Mouse (Mus musculus): ENCODE measurements around the gene Lsg1.

The Lsg1 gene

DNA sequence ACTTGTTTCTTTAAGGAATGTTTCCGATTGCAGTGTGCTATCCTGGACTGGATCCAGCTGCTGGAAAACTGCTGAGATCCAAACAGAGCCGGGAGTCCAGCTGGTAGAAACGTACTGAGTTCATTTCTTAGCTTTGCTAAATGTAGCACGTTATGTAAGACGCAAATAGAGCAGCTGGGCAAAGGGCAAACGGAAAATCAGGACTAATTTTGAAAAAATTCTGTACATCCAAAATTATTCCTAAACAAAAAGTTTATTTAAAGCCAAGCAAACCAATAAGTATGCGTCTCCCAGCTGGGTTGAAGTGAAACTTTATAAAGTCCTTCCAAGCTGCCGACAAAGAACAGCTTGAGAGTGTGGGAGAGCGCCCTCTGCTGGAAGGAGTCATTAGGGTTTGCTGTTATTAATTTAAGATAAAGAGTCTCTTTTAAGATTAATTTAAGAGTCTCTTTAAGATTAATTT, 67.0 kb downstream of the Lsg1 start:
- peak; percentile 54 to 72 for DNase-seq (ENCODE audit: low spot score in 2 of 2)

DNA sequence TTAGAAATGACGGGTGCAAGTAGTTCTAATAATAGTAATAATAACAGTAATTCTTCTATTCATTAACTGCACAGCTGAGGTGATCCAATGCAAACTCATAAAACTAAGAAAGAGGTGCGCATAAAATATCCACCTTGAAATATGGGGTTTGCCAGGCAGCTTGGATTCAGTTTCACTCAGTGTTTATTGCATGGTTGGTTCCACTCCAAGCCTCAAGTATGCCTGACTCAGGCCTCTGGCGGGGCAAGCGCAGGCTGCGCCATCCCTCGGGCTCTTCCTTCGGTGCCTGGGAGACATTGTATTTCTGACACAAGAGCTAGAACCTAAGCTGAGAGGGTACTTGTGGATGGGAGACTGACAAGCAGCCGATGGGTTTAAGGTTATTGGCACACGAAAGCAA, 68.8 kb downstream of the Lsg1 start:
- DNase-seq (ENCODE audit: low spot score in 2 of 2): no peak

DNA sequence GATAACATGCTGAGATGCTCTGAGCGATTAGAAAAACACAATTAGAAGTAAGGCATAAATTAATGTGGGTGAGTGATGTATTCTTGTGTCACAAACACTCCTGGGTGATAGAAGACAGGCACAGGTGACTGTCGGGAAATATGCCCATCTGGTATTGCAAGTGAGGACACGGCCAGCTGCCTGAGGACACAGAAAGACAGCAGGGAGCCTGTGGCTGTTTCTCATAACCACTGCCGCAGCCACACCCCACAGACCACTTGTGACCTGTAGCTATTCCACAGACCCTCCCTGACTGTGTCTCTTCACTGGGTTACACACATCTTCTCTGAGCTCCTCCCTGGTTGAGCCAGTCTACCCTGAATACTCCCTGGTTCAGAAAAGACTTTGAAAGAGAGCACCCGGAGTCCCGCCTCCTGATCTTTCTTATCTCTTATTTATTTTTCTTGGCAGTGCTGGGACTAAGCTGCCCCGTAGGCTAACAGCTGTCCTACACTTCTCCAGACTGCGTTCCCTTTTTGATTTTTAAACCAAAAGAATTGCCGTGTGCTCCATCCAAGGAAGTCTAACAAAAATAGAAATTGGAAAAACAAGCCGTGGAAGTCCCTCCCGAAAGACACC, 69.6 kb downstream of the Lsg1 start:
- no peak for DNase-seq (ENCODE audit: low spot score in 2 of 2)

DNA sequence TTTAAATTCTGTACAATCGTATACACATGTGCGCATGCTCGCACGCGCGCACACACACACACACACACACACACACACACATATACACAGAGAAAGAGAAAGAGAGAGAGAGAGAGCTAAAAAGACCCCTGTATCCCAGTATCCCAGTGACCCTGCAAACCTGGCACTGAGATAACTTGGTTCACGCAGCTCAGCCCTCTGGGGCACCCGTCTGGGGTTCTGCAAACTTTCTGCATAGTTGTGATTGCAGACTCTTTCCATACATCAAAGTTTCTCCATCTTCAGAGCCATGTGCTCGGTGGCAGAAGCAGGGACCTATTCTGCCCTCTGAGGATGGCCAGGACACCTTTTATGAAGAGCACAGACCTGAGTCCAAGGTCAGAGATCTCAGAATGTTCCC, 70.4 kb downstream of the Lsg1 start:
- DNase-seq (ENCODE audit: low spot score in 2 of 2): no peak

DNA sequence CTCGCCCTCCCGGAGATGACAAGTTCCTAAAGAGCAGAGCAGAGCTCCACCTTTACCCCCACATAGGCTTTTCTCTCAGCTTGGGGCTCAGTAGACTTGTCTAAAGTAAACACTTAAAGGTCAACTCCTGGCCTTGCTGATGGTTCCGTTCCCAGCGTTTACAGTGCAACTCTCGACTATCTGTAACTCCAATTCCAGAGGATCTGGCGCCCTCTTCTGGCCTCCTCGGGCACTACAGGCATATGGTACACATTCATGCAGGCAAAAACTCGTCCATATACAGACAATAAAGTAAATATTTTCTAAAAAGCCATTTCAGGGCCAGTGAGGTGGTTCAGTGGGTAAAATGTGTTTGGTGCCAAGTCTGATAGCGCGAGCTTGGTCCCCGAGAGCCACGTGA, 72.0 kb downstream of the Lsg1 start:
- DNase-seq (ENCODE audit: low spot score in 2 of 2): no peak

DNA sequence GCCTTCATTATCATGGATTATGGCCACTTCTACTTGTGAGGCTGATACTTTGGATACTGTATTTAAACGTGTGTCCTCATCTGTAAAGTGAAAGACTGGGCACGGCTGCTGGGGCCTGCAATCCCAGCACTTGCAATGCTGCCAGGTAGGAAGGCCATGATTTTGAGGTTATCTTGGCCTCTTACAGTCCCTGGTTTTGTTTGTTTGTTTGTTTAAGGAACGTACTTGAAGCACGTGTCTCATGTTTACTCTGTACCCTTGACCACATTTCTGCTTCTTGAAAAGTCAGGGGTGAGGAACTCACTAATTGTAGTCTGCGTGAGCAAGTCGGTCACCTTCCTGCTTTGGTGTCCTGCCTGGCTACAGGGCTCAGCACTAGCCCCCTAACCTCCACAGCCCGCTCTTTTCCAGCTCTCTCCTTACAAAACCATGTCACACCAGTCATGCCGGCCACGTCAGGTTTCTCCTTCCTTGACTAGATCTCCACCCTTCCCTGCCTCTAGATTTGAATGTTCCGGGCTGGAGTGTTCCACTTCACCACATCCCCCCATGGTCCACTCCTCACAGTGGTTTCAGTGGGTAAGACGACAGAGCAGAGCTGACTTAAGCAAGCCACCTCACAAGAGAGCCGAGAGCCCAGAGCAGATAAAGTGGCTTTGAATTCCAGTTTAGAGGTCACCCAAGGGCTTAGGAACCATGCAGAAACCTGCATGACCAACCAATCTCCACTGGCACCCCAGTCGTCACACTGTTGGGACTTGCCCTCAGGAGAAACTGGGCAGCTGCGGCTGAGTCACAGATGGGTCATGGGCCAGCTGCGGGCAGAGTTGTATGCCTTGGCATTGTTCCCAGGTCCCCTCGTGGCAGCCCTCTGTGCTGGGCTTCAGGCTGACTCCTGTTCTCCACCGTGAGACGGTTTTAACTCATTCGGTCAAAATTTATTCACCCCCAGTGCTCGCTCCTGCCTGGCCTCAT, 74.1 kb downstream of the Lsg1 start:
- DNase-seq (ENCODE audit: low spot score in 2 of 2): no peak

DNA sequence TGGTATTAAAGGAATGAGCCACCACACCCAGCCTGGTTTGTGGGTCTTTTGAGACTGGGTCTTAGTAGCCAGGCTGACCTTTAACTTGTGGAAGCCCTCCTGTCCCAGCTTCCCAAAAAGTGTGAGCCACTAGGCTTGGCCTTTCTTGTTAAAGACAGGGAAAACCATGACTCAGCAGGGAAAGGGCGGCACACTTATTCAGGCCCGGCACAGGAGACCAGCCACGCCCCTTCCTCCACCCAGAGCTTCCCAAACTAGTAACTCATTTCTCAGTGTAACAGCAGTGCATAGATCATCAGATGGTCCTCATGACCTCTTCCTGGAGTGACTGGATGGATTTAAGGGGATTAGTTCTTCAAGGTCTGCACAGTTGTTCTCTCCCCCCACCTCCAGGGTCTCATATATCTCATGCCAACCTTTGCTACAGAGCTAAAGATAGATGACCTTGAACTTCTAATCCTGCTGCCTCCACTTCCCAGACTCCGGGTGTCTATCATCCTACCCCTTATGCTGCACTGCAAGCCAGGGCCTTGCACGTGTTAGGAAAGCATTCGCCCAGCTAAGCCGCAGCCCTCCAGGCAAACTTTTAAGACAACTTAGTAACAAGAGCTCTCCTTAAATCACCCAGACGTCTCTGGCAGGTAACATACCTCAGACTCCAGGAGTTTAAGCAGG, 74.9 kb downstream of the Lsg1 start:
- peak in 1 of 2 experiments; percentile 27 for DNase-seq (ENCODE audit: low spot score in 2 of 2)

DNA sequence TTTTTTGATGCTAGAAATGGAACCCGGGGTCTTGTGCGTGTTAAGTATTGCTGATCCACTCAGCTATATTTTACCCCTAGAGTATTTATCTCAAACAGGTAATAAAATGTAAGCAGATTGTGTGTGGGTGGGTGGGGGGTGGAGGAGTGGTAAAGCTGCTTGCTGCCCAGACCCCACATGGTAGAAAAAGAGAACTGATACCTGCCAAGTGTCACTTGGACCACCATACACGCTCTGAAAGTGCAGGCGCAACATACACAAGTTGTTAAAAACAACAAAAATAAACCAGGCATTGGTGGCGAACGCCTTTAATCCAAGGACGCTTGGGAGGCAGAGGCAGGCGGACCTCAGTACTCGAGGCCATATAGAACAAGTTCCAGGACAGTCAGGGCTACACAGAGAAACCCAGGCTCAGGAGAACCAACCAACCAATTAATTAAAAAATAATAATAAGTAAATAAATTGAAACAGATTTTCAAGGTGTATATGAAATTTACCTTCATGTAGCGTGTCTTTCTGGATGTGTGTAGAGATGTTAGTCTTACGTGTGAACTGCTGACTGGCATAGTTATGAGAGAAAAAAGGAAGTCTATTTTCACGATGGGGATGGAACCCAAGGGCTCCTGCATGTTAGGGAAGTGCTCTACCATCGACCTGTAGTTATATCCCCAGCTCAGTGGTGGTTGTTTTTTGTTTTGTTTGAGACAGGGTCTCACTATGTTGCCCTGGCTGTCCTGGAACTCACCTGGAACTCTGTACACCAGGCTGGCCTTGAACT, 75.6 kb downstream of the Lsg1 start:
- DNase-seq (ENCODE audit: low spot score in 2 of 2): no peak

DNA sequence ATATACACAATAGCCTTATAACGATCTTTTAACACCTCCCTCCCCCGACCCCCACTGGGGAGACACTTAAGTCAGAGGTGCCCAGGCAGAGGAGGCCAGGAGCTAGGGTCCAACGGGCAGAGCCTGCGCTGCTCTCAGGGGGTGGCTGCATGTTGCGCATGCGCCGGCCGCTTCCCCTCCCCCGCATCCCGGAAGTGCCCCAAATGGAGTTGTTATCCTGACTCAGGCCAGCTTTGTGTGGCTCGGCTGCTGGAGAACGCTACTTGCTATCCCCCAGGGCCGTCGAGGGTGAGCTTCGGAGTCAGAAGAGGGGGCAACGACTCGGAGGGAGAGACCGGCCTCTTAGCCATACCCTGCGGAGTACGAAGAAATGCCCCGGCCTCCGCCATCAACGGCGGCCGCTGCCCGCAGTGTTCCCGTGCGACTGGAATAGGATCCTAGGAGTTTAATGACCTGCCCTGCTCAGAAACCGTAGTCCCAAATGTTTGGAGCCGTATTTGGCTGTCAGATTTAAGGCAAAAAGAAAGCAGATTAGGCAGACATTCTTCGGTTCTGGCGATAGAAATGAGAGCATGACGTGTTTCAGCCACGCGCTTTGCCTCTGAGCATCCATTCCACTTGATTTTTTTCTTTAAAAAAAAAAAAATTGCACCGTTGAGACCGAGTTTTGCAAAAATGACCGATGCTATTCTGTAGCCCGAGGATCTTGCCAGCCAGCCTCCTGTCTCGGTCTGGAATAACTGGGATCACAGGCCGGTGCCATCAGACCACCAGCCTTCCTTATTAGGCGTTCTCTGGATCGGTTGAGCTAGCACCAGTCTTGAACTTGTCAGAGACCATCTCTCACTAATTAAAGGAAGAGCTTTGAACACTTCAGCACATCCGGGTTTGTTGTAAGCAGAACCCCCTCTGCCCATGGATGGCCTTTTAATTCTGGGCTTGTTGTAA, 76.6 kb downstream of the Lsg1 start:
- DNase-seq (ENCODE audit: low spot score in 2 of 2): peak; percentile 86 to 88
